Mouse (Mus musculus): ENCODE measurements around the gene Rad51b.
A peak's percentile ranks its signal among the peaks of the same experiment; 100 is the strongest.

Rad51b gene

DNA sequence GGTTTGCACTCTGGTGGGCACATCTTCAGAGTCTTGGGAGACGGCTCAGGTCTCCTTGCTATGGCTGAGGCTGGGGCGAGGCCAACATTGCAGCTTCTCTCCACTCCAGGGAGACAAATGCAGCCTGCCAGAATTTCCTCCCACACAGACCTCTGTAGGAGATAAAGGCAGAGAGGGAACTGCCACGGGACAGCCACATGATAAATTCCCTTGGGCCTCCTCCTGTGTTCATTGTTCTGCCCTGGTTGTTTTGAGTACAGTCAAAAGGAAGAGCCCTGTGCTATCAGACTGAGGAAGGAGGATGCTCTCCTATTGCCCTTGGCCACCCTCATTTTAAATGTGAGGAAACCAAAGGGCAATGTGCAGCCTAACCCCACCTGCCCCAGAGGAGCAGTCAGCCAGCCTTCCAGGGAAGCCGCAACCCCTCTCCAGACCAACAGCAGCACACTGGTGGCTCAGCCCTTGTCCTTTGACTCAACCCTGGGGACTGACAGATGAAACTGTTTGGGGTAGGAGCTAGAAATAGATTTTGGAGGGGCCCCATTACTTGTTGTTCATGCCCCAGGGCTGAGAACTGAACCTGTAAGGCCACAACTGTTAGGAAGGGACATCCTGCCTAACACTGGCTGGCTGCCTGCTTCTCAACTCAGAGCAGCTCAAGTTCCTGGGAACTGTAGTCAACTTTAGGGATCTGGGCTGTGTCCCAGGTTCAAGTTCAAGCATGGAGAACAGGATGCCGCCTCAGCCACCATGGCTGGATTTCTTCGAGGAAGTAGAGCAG is 541.3 kb downstream of the Rad51b start:
- DNase-seq (ENCODE audit: low read depth): no peak

DNA sequence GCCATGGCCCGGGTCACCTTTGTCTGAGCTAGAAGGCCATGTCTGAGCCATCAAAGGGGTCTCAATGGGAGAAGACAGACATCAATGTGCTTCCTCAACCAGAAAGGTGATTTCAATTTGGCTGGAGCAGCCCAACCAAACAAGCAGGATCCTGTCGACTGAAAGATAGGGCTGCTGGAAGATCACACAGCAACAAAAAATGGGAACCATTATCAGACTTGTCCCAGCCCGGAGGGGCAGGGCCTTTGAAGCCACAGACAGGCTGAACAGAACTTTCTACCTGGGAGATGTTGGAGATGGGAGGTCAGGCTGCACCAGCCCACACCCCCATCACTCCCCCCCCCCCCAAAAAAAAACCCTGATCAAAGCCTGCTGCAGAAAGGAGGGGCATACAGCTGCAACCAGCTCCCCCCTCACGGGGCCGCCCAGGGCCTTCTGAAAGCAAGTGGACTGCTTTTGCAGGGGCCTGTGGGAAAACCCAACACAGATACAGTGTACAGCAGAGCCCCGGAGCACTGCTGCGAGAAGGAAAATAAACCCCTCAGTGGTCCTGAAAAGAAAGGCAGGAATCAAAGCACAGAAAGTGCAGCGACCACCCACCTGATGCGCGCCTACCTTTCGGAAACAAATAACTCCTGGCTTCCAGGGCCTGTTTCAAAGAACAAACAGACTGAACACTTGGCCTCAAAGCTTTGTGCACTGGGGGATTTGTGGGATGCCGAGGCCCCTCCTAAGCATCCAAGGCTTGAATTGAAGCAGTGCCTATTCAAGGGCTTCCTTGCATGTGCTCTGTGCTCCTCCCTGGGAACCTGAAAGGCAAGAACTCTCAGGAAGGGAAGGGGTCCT is 542.2 kb downstream of the Rad51b start:
- DNase-seq (ENCODE audit: low read depth): no peak

DNA sequence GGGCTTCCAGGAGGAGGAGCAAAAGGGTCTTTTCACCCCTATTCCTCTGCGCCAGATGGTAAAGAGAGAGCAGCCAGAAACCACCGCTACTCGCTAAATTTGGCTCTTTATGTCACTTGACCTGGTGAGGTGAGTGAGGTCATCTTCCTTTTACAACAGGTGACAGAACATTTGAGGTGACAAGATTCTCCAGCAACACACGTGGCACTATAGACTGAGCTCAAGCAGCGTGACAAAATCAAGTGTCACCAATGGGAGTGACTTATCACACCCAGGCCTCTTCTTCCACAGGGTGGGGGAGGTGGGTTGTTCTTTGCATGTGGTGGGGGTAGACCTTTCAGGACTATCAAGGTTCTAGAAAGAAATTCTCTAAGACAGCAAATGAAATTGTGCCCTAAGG is 543.4 kb downstream of the Rad51b start:
- DNase-seq (ENCODE audit: low read depth): no peak

DNA sequence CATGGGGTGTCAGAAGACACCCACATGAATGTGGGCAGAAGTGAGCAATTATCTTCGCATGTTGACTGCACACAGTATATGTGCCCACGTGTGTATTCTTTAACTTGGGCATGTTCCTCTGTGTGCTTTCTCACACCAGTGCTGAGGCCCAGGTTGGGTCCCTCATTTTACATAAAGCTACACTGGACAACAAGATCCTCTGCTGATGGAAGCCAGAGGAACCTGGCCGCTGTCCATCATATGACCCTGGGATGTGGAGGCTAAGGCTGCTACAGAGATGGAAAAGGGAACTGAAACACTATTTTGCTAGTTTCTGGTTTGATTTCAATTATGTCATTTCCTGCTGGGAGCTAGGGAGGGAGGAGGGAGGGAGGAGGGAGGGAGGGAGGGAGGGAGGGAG is 544.2 kb downstream of the Rad51b start:
- peak; percentile 33 for DNase-seq (ENCODE audit: low read depth)

DNA sequence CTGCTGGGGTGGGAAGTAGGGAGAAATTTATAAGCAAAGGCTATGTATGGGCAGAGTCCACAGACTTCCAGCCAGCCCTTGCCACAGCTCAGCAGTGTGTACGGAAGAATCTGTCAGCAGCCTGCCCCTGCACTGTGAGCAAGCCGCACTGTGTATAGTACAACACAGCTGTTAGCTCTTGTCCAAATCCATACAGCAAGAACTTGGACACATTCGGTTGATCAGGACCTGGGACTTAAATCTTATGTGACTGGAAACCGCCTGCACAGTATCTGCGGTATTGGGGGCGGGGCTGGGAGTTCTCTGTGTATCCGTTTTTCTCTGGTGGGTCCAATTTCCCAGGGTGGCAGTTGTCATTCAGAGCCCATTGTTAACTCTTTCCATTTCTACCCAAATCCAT is 545.2 kb downstream of the Rad51b start:
- no peak for DNase-seq (ENCODE audit: low read depth)

DNA sequence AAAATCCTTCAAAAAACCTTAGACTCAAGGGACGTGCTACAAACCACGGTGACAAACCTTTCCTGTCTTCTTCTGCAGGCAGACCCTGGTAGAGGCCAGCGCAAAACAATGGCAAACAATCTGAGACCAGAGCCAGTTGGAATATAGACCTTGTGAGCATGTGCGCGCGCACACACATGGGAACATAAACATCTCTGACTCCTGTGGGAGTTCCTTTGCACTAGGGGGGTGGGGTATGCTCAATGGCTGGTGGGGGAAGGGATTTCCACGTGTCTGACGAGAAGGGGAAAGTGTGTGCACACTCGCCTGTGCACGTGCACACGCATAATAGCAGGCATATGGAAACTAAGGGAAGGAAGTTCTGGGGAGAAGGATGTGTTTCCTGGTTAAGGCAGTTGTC is 545.9 kb downstream of the Rad51b start:
- DNase-seq (ENCODE audit: low read depth): no peak

DNA sequence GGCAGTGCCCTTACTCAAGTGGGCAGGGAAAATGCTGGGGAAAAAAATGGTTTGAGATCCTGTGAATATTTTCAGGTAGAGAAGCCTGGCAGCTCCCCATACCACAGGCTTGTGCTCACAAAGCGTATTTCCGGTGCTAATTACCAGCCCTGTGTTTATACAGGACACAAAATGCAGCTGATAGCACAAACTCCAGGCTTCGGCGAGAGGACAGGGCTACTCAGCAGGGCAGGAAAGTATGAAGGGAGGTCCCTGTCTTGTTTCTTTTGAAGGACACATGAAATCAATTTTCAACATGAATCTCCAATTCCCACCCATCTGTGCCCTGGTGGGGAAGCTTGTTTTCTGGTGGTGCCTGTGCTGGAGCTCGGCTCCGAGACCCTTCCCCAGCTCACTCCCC is 546.4 kb downstream of the Rad51b start:
- no peak for DNase-seq (ENCODE audit: low read depth)

DNA sequence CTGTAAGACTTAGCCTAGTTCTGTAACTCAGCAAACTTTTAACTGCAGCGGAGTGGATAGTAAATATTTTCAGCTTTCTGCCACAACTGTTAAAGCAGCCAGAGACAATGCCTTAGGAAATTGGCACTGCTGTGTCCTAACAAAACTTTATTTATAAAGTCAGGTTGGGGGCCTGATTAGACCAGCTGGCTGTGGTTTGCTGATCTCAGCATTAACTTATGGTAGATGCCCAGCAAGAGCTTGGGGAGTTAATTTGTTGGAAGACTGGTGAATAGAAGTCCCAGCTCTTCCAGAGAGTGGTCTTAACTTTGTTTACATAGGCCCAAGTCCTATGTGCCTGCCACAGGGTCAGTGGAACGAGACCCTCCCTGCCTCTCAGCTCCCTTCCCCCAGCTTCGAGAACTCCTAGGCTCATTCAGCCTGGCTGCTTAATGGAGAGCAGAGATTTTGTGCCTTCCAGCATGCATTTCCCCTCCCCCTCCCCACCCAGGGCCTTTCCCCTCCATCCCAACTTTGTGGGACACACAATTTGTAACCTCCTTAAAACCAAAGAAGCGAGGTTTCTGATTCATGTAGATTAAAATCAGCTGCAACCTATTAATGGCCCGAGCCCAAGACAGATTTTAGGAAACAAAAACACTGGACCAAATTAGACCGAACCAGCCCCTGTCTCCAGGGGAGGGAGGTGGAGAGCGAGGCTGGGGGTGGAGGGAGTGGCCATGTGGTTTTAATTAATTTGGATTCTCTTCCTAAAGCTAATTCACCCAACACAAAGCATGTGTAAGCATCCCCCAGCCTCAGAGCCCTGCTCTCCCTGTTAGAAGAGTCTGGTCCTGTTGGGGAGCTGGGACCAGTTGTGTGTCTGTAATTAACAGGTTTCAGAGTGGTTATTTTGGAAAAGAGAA is 549.4 kb downstream of the Rad51b start:
- no peak for DNase-seq (ENCODE audit: low read depth)

DNA sequence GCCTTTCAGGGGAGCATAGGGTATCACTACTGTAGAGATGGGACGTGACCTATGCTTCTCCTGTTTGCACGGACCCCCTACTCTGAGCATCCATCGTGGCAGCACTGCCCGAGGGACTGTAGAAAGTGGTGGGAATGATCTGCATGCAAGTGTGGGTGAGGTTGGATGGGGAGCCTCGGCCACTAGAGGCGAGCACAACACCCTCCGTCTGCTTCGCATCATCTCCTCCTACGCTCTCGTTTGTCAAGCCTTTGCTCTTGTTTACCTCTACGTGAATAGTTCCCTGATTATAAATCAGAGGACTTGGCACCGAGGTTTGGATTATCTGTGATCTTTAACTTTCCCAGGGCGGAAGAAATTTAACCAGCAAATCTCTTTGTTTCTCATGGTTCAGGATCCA is 551.5 kb downstream of the Rad51b start:
- DNase-seq (ENCODE audit: low read depth): no peak

DNA sequence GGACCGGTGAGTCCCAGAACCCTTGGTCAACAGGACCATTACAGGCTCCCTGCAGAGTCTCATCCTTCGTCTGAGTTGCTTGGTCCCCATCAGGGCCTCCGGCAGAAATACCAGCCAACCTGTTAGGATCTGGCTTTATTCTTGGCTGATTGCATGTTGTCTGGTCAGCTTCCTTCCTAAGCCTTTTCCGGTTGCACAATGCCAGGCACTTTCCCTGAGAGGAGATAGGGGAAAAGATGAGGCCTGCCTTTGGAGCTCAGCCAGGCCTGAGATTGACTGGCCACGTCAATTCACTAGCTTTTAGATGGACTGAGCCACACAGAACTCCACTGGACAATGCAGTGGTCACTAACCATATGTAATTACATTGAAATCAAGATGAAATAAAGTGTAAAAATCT is 552.9 kb downstream of the Rad51b start:
- DNase-seq (ENCODE audit: low read depth): peak; percentile 11

DNA sequence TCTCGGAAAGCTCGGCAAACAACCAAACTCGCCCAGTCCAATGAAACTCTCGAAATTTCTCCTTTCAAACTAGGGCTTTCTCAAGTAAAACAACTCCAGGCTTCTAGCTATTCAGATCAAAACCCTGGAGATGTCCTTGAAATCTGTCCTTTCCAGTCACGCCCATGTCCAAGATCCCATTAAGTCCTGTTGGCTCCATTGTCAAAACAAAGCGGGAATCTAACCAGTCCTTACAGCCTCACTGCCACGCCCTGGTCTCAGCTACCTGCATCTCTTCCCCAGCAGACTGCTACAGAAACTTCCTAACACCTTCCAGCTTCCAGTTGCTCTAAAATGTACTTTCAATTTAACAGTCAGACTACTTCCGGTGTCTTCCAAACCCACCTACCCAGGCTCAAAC is 554.8 kb downstream of the Rad51b start:
- no peak for DNase-seq (ENCODE audit: low read depth)

DNA sequence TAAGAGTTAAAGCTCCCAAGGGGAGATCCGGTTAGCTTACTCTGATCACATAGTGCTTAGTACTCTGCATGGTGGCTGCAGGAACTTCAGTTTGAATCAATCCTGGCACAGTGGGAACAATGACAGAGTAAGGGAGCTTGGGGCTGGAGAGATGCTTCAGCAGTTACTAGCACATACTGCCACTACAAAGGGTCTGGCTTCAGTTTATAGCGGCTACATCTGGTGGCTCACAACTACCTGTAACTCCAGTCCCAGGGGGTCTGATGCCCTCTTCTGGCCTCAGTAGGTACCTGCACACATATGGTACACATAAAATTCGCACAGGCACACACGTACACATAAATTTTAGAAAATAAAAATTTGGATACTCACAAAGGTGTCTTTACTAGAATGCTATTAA is 555.5 kb downstream of the Rad51b start:
- DNase-seq (ENCODE audit: low read depth): no peak

DNA sequence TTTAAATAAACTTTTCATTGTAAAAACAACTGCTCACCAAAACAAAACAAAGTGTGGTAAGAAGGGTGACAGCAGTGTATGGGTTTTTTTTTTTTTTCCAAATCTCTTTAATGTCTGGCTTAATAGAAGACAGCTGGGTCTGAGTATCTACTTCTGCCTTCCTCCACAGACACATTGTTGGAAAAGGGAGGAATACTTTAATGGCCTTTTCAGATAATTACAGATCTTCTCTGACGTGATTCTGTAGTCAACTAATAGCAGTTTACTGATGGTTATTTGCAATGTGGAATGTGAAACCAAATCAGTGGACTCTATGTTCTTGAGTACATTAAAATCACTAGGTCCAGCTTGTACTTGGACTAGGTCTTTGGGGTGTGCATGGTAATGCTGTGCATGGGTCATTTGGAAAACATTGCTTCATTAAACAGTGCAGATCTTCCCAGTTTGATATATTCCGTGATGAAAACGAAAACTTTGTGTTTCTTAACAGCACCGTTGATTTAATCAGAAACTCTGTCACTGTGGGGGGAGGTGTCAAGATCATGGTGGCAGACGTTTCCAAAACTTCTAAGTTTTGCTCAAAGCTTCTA is 556.9 kb downstream of the Rad51b start:
- DNase-seq (ENCODE audit: low read depth): no peak

DNA sequence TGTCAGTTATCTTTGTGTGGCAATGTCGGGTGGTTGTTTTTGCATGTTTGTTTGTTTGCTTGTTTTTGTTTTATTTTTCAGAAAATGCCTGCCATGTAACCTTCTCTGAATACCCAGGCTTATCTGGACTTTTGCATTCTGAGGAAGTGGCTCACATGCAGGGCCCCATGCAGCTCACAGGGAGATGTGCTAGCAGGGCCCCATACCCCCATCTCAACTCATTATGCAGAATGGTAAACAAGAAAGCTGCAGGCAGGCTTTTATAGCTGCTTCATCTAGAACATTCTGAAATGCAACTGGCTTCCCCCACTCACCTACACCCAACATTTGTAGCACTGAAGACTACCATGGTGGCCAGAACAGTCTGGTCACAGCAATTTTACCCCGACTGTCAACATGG is 557.4 kb downstream of the Rad51b start:
- no peak for DNase-seq (ENCODE audit: low read depth)

DNA sequence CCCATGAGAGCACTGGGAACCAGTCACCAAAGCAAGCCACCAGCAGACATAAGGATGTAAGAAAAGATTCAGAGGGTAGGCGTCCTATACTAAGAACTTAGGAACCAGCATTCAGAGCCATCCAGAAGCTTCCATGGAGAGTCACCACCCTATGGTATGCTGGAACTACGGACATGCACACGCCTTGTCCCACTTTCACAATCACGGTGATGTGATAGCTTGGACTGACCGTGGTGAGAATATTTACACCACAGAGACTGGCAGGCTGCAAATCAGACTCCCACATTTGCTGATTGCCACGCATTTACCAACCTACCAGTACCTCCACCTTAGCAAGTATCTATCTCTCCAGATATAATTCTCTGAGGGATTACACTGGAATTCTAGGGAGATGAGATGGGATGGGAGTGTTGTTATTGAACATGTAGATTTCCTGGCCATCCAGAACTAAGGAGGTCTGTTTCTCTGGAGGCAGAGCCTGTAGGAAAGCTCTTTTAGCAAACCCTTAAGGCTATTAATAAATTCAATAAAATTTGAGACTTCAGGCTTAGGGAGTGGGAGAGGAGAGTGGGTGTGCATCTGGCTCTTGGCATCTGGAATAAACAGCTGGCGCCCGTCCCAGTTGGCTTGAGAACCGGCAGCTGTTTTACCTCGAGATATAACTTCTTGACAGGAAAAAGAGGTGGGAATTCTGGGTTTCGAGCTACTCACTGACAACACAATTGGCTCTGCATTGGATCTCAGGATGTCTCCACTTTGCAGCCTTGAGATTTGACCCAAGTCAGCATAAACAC is 559.2 kb downstream of the Rad51b start:
- no peak for DNase-seq (ENCODE audit: low read depth)

DNA sequence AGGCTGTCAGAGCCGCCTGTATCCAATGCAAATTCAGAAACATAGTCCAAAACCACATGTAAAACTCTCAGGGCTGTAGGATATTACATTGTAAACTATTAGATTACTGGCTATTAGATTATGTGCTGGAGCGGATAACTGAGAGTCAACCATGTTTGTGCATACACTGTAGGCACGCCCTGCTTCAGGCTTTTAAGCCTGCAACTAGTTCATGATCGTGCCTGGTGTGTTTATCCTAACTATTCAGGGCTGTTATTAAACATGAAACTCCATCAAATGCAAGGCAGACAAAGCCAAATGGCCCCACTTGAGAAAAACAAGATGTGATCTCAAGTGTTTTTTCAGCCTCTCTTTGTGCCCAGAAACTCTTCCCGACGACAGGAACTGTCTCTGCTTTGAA is 560.6 kb downstream of the Rad51b start:
- DNase-seq (ENCODE audit: low read depth): no peak

DNA sequence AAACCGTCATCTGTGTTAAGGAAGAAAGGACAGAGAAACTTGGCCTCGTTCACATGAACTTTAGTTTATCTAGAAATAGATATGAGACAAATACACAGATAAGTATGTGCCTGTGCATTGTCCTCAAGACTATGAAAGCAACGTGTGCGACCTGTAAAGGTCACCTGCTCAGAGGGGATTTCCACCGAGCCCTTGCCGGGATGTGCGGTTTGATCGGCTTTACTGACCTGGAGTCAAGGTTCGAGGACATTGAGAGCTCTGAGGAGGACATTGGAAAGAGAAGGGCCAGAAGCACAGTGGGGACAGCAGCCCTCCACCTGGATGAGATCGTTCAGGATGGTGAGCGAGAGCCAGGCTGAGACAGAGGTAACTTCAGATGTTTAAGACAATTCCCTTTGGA is 561.3 kb downstream of the Rad51b start:
- DNase-seq (ENCODE audit: low read depth): no peak

DNA sequence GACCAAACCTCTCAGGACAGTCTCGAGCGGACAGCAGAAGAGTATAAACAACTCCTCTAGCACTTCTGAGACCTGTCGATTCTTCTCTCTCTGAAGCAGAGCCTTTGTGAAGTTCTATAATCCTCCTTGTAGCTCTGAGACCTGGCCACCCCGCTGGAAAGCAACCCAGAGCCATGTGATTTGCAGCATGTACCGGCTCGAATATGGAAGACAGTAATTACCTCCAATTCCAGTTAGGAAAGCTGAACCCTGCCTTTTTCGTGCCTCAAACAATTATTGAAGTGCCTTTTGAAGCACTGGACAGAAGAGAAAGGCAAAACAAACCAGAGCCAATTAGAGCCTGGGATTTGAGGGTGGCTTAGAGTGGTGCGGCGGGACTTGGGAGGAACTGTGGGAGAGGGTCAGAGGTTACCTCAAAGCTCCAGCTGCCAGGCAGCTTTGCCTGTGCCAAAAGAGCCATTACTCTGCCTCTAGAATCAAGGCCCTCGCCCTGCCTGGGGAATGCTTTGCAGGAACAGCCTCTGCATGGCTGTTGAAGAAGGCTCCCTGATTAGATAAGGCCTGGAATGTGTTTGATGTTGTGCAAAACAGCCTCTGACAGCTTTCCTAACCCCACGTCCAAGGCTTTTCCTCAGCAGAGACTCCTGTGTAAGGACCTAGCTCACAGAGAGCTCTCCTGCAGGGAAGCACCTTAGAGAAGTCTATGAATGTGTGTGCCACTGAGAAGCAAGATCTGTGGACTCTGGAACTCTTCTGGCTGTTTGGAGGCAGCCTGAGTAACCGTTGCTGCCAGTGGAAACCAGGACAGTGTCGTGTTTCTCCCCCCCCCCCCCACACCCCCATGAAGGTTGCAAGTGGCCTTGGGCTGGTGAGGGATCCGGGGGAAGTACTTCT is 562.5 kb downstream of the Rad51b start:
- no peak for DNase-seq (ENCODE audit: low read depth)

DNA sequence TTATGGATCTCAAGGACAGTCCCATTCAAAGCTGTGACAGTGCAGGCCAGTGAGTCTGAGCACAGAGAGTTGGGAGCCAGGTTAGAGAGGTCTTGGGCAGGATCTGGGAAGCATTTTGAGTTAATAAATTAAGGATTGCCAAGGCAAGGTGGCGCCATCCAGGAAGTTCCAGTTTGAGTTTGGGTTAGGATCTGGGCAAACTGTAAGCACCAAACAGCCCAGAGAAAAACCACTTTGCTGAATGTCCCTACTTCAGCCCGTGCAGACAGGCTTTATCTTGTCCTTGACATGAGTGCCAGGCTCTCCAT is 563.1 kb downstream of the Rad51b start:
- no peak for DNase-seq (ENCODE audit: low read depth)

Data from 416B (cell line).